Mouse (Mus musculus) testis, adult 2 months (tissue): Measurements from ENCODE around the gene Aig1.

Source experiments
- CTCF ChIP-seq: fragments of 200-500 bp; IDR thresholded peaks from 2 replicates; pipeline ENCODE4 v1.5.1; 2012; ENCODE audit warnings: low read depth, mild to moderate bottlenecking, inconsistent platforms, low read length, moderate library complexity; ENCODE audit not compliant: control insufficient read depth, insufficient read depth, insufficient replicate concordance
- POLR2A ChIP-seq: fragments of 200-500 bp; IDR thresholded peaks from 2 replicates; pipeline ENCODE4 v1.6.1; 2012; ENCODE audit warnings: low read depth, mild to moderate bottlenecking, inconsistent platforms, low read length, moderate library complexity; ENCODE audit not compliant: control insufficient read depth

GRCm38 (mm10) chr10:13727676-13728075 is 141.1 kb downstream of the Aig1 start:
- TF ChIP-seq CTCF (no peak), POLR2A (no peak)
